Mouse (Mus musculus) heart, adult 9 months (tissue): Measurements from ENCODE around the gene Gpbp1l1.

Experiments
- DNase-seq, 2 experiments: peaks; one replicate each; pipeline ENCODE4 v3.0.0; 2022; ENCODE audit warnings: low spot score in 2 of 2

Gene Gpbp1l1

DNA sequence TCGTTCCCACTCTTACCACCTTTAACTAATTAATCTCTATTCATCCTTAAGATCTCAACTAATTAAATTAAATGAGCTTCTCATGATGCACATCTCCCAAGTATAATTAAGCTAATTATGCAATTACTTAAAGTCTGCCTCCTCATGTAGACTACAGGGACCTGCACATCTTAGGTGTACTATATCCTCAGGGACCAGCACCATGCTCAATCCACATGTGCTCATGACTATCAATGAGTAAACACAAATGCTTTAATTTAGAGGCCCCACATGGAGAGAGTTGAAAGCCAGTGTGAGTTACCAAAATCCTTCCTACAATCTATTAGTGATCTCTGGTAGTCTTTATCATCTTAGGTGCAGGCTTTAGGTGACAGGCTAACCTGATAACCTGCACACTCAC is 77.7 kb downstream of the Gpbp1l1 start:
- no peak for DNase-seq

DNA sequence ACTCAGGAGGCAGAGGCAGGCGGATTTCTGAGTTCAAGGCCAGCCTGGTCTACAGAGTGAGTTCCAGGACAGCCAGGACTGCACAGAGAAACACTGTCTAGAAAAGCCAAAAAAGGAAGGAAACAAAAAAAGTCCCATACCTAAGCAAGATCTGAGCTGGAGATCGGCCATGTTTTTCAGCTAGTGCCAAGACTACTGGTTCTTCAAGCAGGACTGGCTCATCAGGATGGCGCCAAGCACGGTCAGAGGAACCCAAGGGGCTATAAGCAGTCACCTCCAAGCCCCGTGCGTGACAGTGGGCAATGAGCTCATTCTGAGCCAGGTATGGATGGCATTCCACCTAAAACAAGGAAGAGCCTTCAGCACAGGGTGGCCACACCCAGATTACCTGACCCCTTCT is 81.4 kb downstream of the Gpbp1l1 start:
- no peak for DNase-seq

- DNase-seq: no peak
Observed at GRCm38 (mm10) chr4:116642071-116642470, 84.6 kb downstream of the Gpbp1l1 start.
